Mouse (Mus musculus) heart, postnatal 0 days (tissue): ENCODE results near the gene Tifab.

Experiments used
- CTCF ChIP-seq: IDR thresholded peaks from 2 replicates; pipeline ENCODE4 v1.5.1; 2016; ENCODE audit warnings: antibody characterized with exemption, control low read depth, low read depth
- EP300 ChIP-seq: IDR thresholded peaks from 2 replicates; pipeline ENCODE4 v1.6.1; 2016; ENCODE audit warnings: antibody characterized with exemption, low read depth

DNA sequence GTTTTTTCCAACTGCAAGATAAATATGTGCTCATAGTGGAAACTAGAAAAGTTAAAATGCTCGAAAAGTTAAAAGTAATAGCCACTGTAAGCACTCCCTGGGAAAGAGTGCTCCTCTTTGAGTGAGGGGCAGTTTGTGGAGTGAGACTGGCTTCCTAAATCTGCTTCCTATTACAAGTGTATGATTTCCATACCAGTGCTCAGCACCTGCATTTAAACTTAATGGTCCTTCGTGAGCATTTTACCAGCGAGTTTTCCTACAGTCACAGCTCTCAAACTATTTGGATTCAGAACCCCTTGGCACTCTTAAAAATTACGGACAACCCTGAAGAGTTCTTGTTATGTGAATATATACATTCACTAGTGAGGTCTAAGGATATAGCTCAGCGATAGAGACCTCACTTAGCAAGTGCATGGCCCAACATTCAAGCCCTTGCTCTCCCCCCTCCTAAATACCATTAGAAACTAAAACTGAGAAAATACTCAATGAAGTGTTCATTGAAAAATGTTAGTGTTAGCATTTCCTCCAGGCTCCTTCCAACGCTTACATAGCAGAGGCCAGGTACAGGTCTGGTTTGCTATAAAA, 39.4 kb downstream of the Tifab start:
- TF ChIP-seq CTCF = no peak
- no peak for TF ChIP-seq EP300
